Mouse (Mus musculus) megakaryocyte, embryonic 14.5 days (primary cell): Measurements from ENCODE around the gene Cd68.

ENCODE experiments used
- FLI1 ChIP-seq: IDR thresholded peaks from 2 replicates; pipeline ENCODE4 v1.6.1; 2012; ENCODE audit warnings: low read length, inconsistent platforms, mixed read lengths
- GATA1 ChIP-seq: IDR thresholded peaks from 3 replicates; pipeline ENCODE4 v1.6.1; 2012; ENCODE audit warnings: mixed read lengths, low read length, inconsistent platforms, borderline replicate concordance

- TF ChIP-seq GATA1 (no peak), FLI1 (no peak)
Observed at GRCm38 (mm10) chr11:69635471-69635870, 30.5 kb downstream of the Cd68 start.
